Mouse (Mus musculus) lung, postnatal 0 days (tissue): ENCODE measurements around the gene Dlgap1.

Experiments used
- CTCF ChIP-seq: IDR thresholded peaks from 2 replicates; pipeline ENCODE4 v1.5.1; 2016; ENCODE audit warnings: antibody characterized with exemption, mild to moderate bottlenecking
- EP300 ChIP-seq: IDR thresholded peaks from 2 replicates; pipeline ENCODE4 v1.6.1; 2016; ENCODE audit warnings: antibody characterized with exemption, mild to moderate bottlenecking, control low read depth

DNA sequence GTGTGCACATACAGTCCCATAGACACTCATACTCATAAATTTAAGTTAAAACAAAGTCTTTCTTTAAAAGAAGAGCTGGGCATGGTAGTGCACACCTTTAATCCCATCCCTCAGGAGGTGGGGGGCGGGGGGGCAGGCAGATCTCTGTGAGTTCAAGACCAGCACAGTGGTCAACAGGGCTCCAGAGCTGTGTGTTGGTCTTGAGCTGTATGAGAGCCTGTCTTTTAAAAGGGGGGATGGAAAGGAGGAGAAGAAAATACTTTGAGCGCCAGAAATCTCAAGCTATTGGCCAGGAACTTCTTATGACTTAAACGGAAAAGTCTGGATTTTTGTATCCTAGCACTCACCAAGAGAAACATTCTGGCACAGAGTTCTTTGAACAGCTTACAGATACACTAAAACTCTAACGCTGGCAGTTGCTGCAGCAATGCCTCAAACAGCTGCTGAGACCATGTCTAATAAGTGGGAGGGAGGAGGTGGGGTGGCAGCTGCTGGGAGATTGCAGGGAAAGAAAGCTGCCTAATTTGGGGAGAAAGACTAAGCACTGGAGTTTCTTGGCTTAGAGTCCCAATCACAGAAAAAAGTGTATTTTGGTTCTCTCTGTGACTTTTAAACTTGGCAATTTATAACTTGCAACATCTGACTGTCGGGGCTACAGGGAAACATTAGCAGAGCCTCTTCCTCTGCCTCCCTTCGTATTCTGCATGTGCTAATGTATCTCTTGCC lies 660.9 kb downstream of the Dlgap1 start:
- no peak for TF ChIP-seq CTCF
- no peak for TF ChIP-seq EP300
